Mouse (Mus musculus) neural tube, embryonic 12.5 days (tissue): ENCODE results near the gene Tmod2. TPM values are rescaled to one million over a fixed set of nuclear protein-coding genes. Genes with fewer than 3 reads are reported as not detected.
"Not testable (repeated sequence)": the region's sequence is repeated elsewhere in the genome, so short reads cannot be mapped to it uniquely, and the experiment has no call there.

Source experiments
- ATAC-seq: fragments of 200-750 bp; cut with Nextera tagmentation; 2 replicates; pipeline ENCODE4 v1.8.0; 2017; ENCODE audit warnings: low read depth, mild to moderate bottlenecking, moderate TSS enrichment, moderate library complexity; ENCODE audit not compliant: low FRiP score
- H3K27ac ChIP-seq: fragments of 300-500 bp; sonication (generic); 2 replicates; pipeline ENCODE4 v1.5.1; 2016
- H3K27me3 ChIP-seq: fragments of 300-500 bp; sonication (generic); replicated peaks from 2 replicates; pipeline ENCODE4 v1.6.1; 2016; ENCODE audit warnings: mild to moderate bottlenecking
- H3K36me3 ChIP-seq: fragments of 300-500 bp; sonication (generic); 2 replicates; pipeline ENCODE4 v1.6.1; 2016; ENCODE audit warnings: mild to moderate bottlenecking
- H3K4me1 ChIP-seq: fragments of 300-500 bp; sonication (generic); 2 replicates; pipeline ENCODE4 v1.6.1; 2016
- H3K4me2 ChIP-seq: fragments of 300-500 bp; sonication (generic); replicated peaks from 2 replicates; pipeline ENCODE4 v1.6.1; 2016; ENCODE audit warnings: mild to moderate bottlenecking
- H3K4me3 ChIP-seq: fragments of 300-500 bp; sonication (generic); 2 replicates; pipeline ENCODE4 v1.5.1; 2016
- H3K9ac ChIP-seq: fragments of 300-500 bp; sonication (generic); 2 replicates; pipeline ENCODE4 v1.6.1; 2016; ENCODE audit warnings: mild to moderate bottlenecking
- H3K9me3 ChIP-seq: fragments of 300-500 bp; sonication (generic); 2 replicates; pipeline ENCODE4 v1.6.1; 2016; ENCODE audit warnings: mild to moderate bottlenecking
- WGBS: fragments of 180-500 bp; shearing (Covaris S2); methylation state at CpG from one replicate; pipeline ENCODE4 v1.1.7; 2016; 5-methylcytosine and 5-hydroxymethylcytosine counted together
- polyA plus RNA-seq: library from polyadenylated mRNA; unstranded; fragments of >200 nt; fragmentation: Nextera tagmentation; extraction: Ambion mirVana; gene quantifications from 2 replicates; pipeline ENCODE4 v1.2.1, GENCODE M21; 2016

Gene Tmod2
- polyA plus RNA-seq, 1 experiment from 2014 or later = 114 TPM

DNA sequence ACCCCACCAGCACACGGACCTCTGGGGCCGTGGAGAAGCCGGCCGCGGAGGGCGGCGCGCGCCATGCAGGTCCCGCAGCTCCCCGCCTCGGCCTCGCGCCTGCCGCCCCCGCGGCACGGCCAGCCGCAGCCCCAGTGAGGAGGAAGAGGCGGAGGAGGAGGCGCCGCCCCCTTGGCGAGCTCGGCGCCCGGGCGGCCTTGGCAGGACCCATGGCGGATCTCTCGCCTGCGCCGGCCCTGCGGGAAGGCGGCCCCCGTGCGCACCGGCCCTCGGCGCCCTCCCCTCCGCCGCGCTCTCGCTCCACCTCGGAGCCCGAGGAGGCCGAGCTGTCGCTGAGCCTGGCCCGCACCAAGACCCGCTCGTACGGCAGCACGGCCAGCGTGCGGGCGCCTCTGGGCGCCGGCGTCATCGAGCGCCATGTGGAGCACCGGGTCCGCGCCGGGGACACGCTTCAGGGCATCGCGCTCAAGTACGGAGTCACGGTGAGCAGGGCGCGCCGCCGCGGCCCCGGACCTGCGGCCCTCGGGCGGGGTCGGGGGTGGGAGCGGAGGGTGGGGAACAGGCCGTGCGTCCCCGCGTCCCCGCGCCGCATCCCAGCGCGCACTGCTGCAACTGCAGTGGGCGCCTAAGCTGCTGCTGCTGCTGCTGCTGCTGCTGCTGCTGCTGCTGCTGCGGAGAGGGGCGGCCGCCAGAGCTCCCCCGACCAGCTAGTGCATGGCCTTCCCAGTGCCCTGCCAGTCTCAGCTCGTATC lies 14.6 kb upstream of the Tmod2 start, which contains the start of gene Lysmd2:
Lysmd2 (plus strand) TSS at position 186 of the 752 bp plus-strand sequence.
- WGBS = under 1% methylated on average over 64 of the region's 94 CpGs
- H3K36me3 ChIP-seq = no peaks in the 10 kb centered on the region
- no peaks in the 10 kb centered on the region for H3K9me3 ChIP-seq
- H3K27me3 ChIP-seq = no peaks in the 10 kb centered on the region
- peak within 1 kb of the TSS; percentile 67 for H3K4me3 ChIP-seq
- peak within 1 kb of the TSS; percentile 92 for H3K4me2 ChIP-seq
- peak within 1 kb of the TSS; percentile 82 for H3K27ac ChIP-seq
- ATAC-seq = peak; percentile 92
- peak within 1 kb of the TSS; percentile 87 for H3K9ac ChIP-seq
- H3K4me1 ChIP-seq = peaks cover 6% of the 10 kb centered on the region; the same call in 1 of the 2 replicates

- H3K27me3 ChIP-seq = no peaks in the 10 kb centered on the region
- peak overlapping the region; percentile 82 for H3K27ac ChIP-seq
- no peaks in the 10 kb centered on the region for H3K36me3 ChIP-seq
- H3K4me2 ChIP-seq = peak overlapping the region; percentile 92
- 16% methylated on average over 18 of the region's 18 CpGs for WGBS
- peak; percentile 82 for ATAC-seq
- H3K9me3 ChIP-seq = no peaks in the 10 kb centered on the region
- H3K4me1 ChIP-seq = peaks cover 6% of the 10 kb centered on the region; the same call in 1 of the 2 replicates
- H3K9ac ChIP-seq = peak overlapping the region; percentile 87
- peak overlapping the region; percentile 67 for H3K4me3 ChIP-seq
These were observed 13.9 kb upstream of the Tmod2 start for GRCm38 (mm10) chr9:75624983-75625555.

DNA sequence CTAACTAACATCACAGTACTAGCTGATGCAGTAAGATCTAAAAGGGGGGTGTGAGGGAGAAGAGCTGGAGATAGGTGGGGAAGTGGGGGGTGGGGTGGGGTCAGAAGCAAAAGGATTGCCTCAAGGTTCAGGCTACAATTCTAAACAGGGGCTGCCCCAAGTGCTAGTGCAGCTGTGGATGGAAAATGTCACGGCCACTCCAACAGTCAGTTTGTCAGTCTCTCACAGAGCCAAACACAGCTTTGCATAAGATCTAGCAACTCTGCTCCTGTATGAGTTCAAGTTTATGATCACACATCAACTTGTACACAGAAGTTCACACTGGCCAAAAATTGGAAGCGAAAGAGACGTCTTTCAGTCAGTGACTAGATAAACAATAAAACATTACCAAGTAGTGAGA lies 10.3 kb upstream of the Tmod2 start:
- ATAC-seq = no peak
- WGBS = 83% methylated on average over 3 of the region's 3 CpGs
- Histone ChIP-seq H3K27me3 (no peaks in the 10 kb centered on the region), H3K27ac (no peak overlapping the region), H3K36me3 (no peaks in the 10 kb centered on the region), H3K9ac (no peak overlapping the region), H3K4me3 (no peak overlapping the region), H3K9me3 (no peaks in the 10 kb centered on the region), H3K4me2 (no peak overlapping the region), H3K4me1 (peaks cover 6% of the 10 kb centered on the region; the same call in 1 of the 2 replicates)

- H3K27me3 ChIP-seq, H3K27ac ChIP-seq, H3K36me3 ChIP-seq, H3K4me3 ChIP-seq, H3K4me2 ChIP-seq, H3K4me1 ChIP-seq, H3K9me3 ChIP-seq, ATAC-seq, H3K9ac ChIP-seq: not testable (repeated sequence)
- WGBS = 95% methylated on average over 2 of the region's 2 CpGs
These were observed 8.6 kb upstream of the Tmod2 start for GRCm38 (mm10) chr9:75619761-75620160.

GRCm38 (mm10) chr9:75618836-75619400 lies 7.8 kb upstream of the Tmod2 start:
- ATAC-seq = no peak
- 83% methylated on average over 6 of the region's 6 CpGs for WGBS
- H3K4me1 ChIP-seq = no peaks in the 10 kb centered on the region
- H3K4me3 ChIP-seq = no peak overlapping the region
- no peaks in the 10 kb centered on the region for H3K27me3 ChIP-seq
- H3K27ac ChIP-seq = no peak overlapping the region
- H3K36me3 ChIP-seq = no peaks in the 10 kb centered on the region
- H3K4me2 ChIP-seq = no peak overlapping the region
- no peak overlapping the region for H3K9ac ChIP-seq
- no peaks in the 10 kb centered on the region for H3K9me3 ChIP-seq

- H3K4me2 ChIP-seq = no peak overlapping the region
- WGBS = 75% methylated on average over 3 of the region's 3 CpGs
- H3K27ac ChIP-seq = no peak overlapping the region
- no peaks in the 10 kb centered on the region for H3K4me1 ChIP-seq
- no peak overlapping the region for H3K9ac ChIP-seq
- ATAC-seq = no peak
- no peaks in the 10 kb centered on the region for H3K36me3 ChIP-seq
- H3K27me3 ChIP-seq = no peaks in the 10 kb centered on the region
- no peaks in the 10 kb centered on the region for H3K9me3 ChIP-seq
- no peak overlapping the region for H3K4me3 ChIP-seq
These were observed 5.4 kb upstream of the Tmod2 start for GRCm38 (mm10) chr9:75616560-75616959.

- Histone ChIP-seq H3K4me3 (peak overlapping the region; percentile 77), H3K9ac (peak overlapping the region; percentile 76), H3K36me3 (no peaks in the 10 kb centered on the region; the same call in 1 of the 2 replicates), H3K27me3 (no peaks in the 10 kb centered on the region), H3K4me2 (peak overlapping the region; percentile 77), H3K27ac (no peak overlapping the region; the same call in 1 of the 2 replicates), H3K9me3 (no peaks in the 10 kb centered on the region), H3K4me1 (no peaks in the 10 kb centered on the region)
- ATAC-seq = no peak
- 12% methylated on average over 16 of the region's 16 CpGs for WGBS
These were observed 1.2 kb downstream of the Tmod2 start for GRCm38 (mm10) chr9:75609965-75610364.

DNA sequence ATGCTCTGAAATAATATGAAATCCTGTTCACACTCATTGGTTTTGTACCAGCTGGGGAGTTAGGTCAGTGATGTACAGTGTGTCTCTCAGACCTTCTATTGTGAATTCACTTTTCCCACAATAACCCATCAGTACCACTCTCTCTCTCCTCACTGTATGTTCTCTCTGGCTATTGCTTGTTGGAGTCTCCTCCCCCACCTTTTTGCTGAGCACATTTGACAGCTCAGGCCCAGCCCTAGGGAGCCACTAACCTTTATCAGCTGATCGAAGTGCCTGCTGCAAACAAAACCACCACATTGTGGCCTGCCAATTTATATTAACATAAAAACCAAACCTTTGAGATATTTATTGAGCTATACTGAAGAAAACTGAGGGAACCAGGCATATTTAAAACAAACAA lies 1.6 kb downstream of the Tmod2 start:
- peak overlapping the region; percentile 77 for H3K4me2 ChIP-seq
- H3K36me3 ChIP-seq = peaks cover 4% of the 10 kb centered on the region; the same call in 1 of the 2 replicates
- H3K9ac ChIP-seq = peak overlapping the region; percentile 76; the same call in 1 of the 2 replicates
- H3K4me1 ChIP-seq = no peaks in the 10 kb centered on the region
- no peaks in the 10 kb centered on the region for H3K27me3 ChIP-seq
- 0 out of 2 replicates have a peak, but pooled peaks cover 4% of the 10 kb centered on the region for H3K9me3 ChIP-seq
- peak; percentile 45 for ATAC-seq
- no peak overlapping the region for H3K27ac ChIP-seq
- no peak overlapping the region; the same call in 1 of the 2 replicates for H3K4me3 ChIP-seq
- 49% methylated on average over 1 of the region's 1 CpGs for WGBS

GRCm38 (mm10) chr9:75607496-75607895 lies 3.6 kb downstream of the Tmod2 start:
- Histone ChIP-seq H3K36me3 (peaks cover 7% of the 10 kb centered on the region), H3K27ac (no peak overlapping the region), H3K9ac (no peak overlapping the region), H3K4me2 (no peak overlapping the region), H3K4me3 (no peak overlapping the region), H3K4me1 (no peaks in the 10 kb centered on the region), H3K9me3 (0 out of 2 replicates have a peak, but pooled peaks cover 7% of the 10 kb centered on the region), H3K27me3 (no peaks in the 10 kb centered on the region)
- ATAC-seq = no peak
- WGBS = 93% methylated on average over 4 of the region's 4 CpGs

DNA sequence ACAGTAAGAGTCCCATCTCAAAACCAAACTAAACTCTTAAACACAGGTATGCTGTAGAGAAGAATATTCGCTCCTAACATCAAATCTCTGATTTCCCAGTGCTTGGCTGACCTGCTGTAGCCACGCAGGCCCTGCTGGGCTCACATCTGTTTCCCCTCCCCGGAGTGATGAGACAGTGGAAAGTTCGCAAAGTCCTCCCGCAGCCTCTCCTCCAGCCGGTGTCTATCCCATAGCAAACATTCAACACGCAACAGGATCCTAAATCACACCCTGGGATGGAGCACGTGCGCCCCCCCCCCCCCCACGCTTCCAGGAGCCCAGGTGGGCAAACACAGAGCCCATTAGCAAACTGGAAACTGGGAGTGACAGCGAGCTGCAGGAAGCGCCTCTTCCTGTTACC lies 9.6 kb downstream of the Tmod2 start:
- Histone ChIP-seq H3K4me2 (no peak overlapping the region), H3K4me1 (peaks cover 13% of the 10 kb centered on the region), H3K9ac (no peak overlapping the region), H3K27me3 (no peaks in the 10 kb centered on the region), H3K9me3 (0 out of 2 replicates have a peak, but pooled peaks cover 7% of the 10 kb centered on the region), H3K36me3 (peaks cover 12% of the 10 kb centered on the region), H3K4me3 (no peak overlapping the region), H3K27ac (no peak overlapping the region)
- no peak for ATAC-seq
- 56% methylated on average over 12 of the region's 12 CpGs for WGBS

GRCm38 (mm10) chr9:75600166-75600934 lies 10.8 kb downstream of the Tmod2 start:
- Histone ChIP-seq H3K4me2 (no peak overlapping the region), H3K36me3 (peaks cover 17% of the 10 kb centered on the region), H3K27ac (no peak overlapping the region), H3K9me3 (0 out of 2 replicates have a peak, but pooled peaks cover 7% of the 10 kb centered on the region), H3K4me3 (no peak overlapping the region), H3K27me3 (no peaks in the 10 kb centered on the region), H3K4me1 (peaks cover 13% of the 10 kb centered on the region), H3K9ac (no peak overlapping the region)
- no peak for ATAC-seq
- WGBS = 75% methylated on average over 7 of the region's 7 CpGs
